Mouse (Mus musculus) forebrain, embryonic 11.5 days (tissue): ENCODE data around the gene Grm8. TPM values are rescaled to one million over a fixed set of nuclear protein-coding genes. Genes with fewer than 3 reads are reported as not detected.

Experiments
- ATAC-seq: fragments of 200-750 bp; cut with Nextera tagmentation; replicated peaks from 2 replicates; pipeline ENCODE4 v1.8.0; 2017; ENCODE audit warnings: moderate TSS enrichment; ENCODE audit not compliant: low FRiP score
- DNase-seq: peaks from one replicate; pipeline ENCODE4 v3.0.0-alpha.2; 2017; ENCODE audit warnings: low spot score
- H3K27ac ChIP-seq: fragments of 300-500 bp; sonication (generic); 2 replicates; pipeline ENCODE4 v1.5.1; 2014; ENCODE audit warnings: low read depth, low read length
- H3K27me3 ChIP-seq: fragments of 300-500 bp; sonication (generic); 2 replicates; pipeline ENCODE4 v1.6.1; 2014; ENCODE audit warnings: mild to moderate bottlenecking, low read length, mixed read lengths; ENCODE audit not compliant: control insufficient read depth, insufficient read depth
- H3K36me3 ChIP-seq: fragments of 300-500 bp; sonication (generic); 2 replicates; pipeline ENCODE4 v1.6.1; 2014; ENCODE audit warnings: mild to moderate bottlenecking, low read length, moderate library complexity, mixed read lengths; ENCODE audit not compliant: control insufficient read depth, insufficient read depth
- H3K4me1 ChIP-seq: fragments of 300-500 bp; sonication (generic); replicated peaks from 2 replicates; pipeline ENCODE4 v1.6.1; 2014; ENCODE audit warnings: low read length, mixed read lengths; ENCODE audit not compliant: control insufficient read depth, insufficient read depth
- H3K4me2 ChIP-seq: fragments of 300-500 bp; sonication (generic); 2 replicates; pipeline ENCODE4 v1.6.1; 2014; ENCODE audit warnings: low read depth, mild to moderate bottlenecking, low read length, moderate library complexity, mixed read lengths; ENCODE audit not compliant: severe bottlenecking
- H3K4me3 ChIP-seq: fragments of 300-500 bp; sonication (generic); 2 replicates; pipeline ENCODE4 v1.5.1; 2014; ENCODE audit warnings: low read depth, low read length
- H3K9ac ChIP-seq: fragments of 300-500 bp; sonication (generic); 2 replicates; pipeline ENCODE4 v1.6.1; 2014; ENCODE audit warnings: low read length
- H3K9me3 ChIP-seq: fragments of 300-500 bp; sonication (generic); 2 replicates; pipeline ENCODE4 v1.6.1; 2016; ENCODE audit warnings: low read length, mixed read lengths; ENCODE audit not compliant: control insufficient read depth
- WGBS: fragments of 180-500 bp; shearing (Covaris S2); extraction: QIAGEN DNeasy Blood & Tissue Kit; methylation state at CpG from one replicate; pipeline ENCODE4 v1.1.7; 2014; 5-methylcytosine and 5-hydroxymethylcytosine counted together
- polyA plus RNA-seq: library from polyadenylated mRNA; unstranded; fragments of >200 nt; fragmentation: Nextera tagmentation; extraction: Ambion mirVana; gene quantifications from 2 replicates; pipeline ENCODE4 v1.2.1, GENCODE M21; 2014

Gene Grm8
- polyA plus RNA-seq, 1 experiment from 2014 or later: 1.4 TPM

- no peak overlapping the region for H3K4me3 ChIP-seq
- no peak overlapping the region for H3K4me2 ChIP-seq
- 88% methylated on average over 2 of the region's 2 CpGs for WGBS
- no peaks in the 10 kb centered on the region for H3K4me1 ChIP-seq
- no peaks in the 10 kb centered on the region for H3K27me3 ChIP-seq
- H3K9ac ChIP-seq: no peak overlapping the region
- ATAC-seq (no peak), DNase-seq (no peak)
- no peak overlapping the region for H3K27ac ChIP-seq
- no peaks in the 10 kb centered on the region for H3K9me3 ChIP-seq
- H3K36me3 ChIP-seq: no peaks in the 10 kb centered on the region
Observed at GRCm38 (mm10) chr6:27997250-27997649, 137.7 kb downstream of the Grm8 start.

GRCm38 (mm10) chr6:27991241-27991640, 143.7 kb downstream of the Grm8 start:
- H3K4me2 ChIP-seq: no peak overlapping the region
- no peak overlapping the region for H3K9ac ChIP-seq
- H3K27me3 ChIP-seq: no peaks in the 10 kb centered on the region
- WGBS: 63% methylated on average over 4 of the region's 4 CpGs
- no peaks in the 10 kb centered on the region for H3K4me1 ChIP-seq
- no peak overlapping the region for H3K4me3 ChIP-seq
- no peak overlapping the region for H3K27ac ChIP-seq
- no peaks in the 10 kb centered on the region for H3K9me3 ChIP-seq
- ATAC-seq (no peak), DNase-seq (no peak)
- H3K36me3 ChIP-seq: no peaks in the 10 kb centered on the region

- H3K4me2 ChIP-seq: no peak overlapping the region
- H3K9ac ChIP-seq: no peak overlapping the region
- H3K4me1 ChIP-seq: no peaks in the 10 kb centered on the region
- H3K4me3 ChIP-seq: no peak overlapping the region
- ATAC-seq (peak; percentile 61; the same call in 1 of the 2 replicates), DNase-seq (no peak)
- 74% methylated on average over 3 of the region's 3 CpGs for WGBS
- no peaks in the 10 kb centered on the region for H3K27me3 ChIP-seq
- H3K9me3 ChIP-seq: no peaks in the 10 kb centered on the region
- H3K36me3 ChIP-seq: no peaks in the 10 kb centered on the region
- H3K27ac ChIP-seq: no peak overlapping the region
Observed at GRCm38 (mm10) chr6:27982598-27982997, 152.4 kb downstream of the Grm8 start.

GRCm38 (mm10) chr6:27982021-27982420, 153.0 kb downstream of the Grm8 start:
- no peaks in the 10 kb centered on the region for H3K27me3 ChIP-seq
- no peaks in the 10 kb centered on the region for H3K36me3 ChIP-seq
- H3K9me3 ChIP-seq: no peaks in the 10 kb centered on the region
- ATAC-seq: no peak
- H3K27ac ChIP-seq: no peak overlapping the region
- no peak for DNase-seq
- WGBS: 45% methylated on average over 1 of the region's 1 CpGs
- H3K9ac ChIP-seq: no peak overlapping the region
- no peak overlapping the region for H3K4me2 ChIP-seq
- H3K4me3 ChIP-seq: no peak overlapping the region
- no peaks in the 10 kb centered on the region for H3K4me1 ChIP-seq

- ATAC-seq (no peak), DNase-seq (no peak)
- Histone ChIP-seq H3K4me3 (no peak overlapping the region), H3K36me3 (no peaks in the 10 kb centered on the region), H3K27ac (no peak overlapping the region), H3K4me2 (no peak overlapping the region), H3K27me3 (no peaks in the 10 kb centered on the region), H3K9ac (no peak overlapping the region), H3K4me1 (no peaks in the 10 kb centered on the region), H3K9me3 (no peaks in the 10 kb centered on the region)
- 96% methylated on average over 5 of the region's 5 CpGs for WGBS
Observed at GRCm38 (mm10) chr6:27977361-27977760, 157.6 kb downstream of the Grm8 start.

- H3K4me2 ChIP-seq: no peak overlapping the region
- no peaks in the 10 kb centered on the region for H3K27me3 ChIP-seq
- H3K9ac ChIP-seq: no peak overlapping the region
- H3K9me3 ChIP-seq: no peaks in the 10 kb centered on the region
- H3K4me1 ChIP-seq: no peaks in the 10 kb centered on the region
- DNase-seq (no peak), ATAC-seq (no peak)
- 84% methylated on average over 2 of the region's 2 CpGs for WGBS
- no peak overlapping the region for H3K4me3 ChIP-seq
- no peaks in the 10 kb centered on the region for H3K36me3 ChIP-seq
- H3K27ac ChIP-seq: no peak overlapping the region
Observed at GRCm38 (mm10) chr6:27968859-27969258, 166.1 kb downstream of the Grm8 start.

- no peaks in the 10 kb centered on the region for H3K27me3 ChIP-seq
- WGBS: 86% methylated on average over 3 of the region's 3 CpGs
- H3K4me1 ChIP-seq: no peaks in the 10 kb centered on the region
- H3K27ac ChIP-seq: no peak overlapping the region
- no peak for ATAC-seq
- no peak for DNase-seq
- H3K36me3 ChIP-seq: no peaks in the 10 kb centered on the region
- H3K4me2 ChIP-seq: no peak overlapping the region
- H3K9ac ChIP-seq: no peak overlapping the region
- no peak overlapping the region for H3K4me3 ChIP-seq
- H3K9me3 ChIP-seq: no peaks in the 10 kb centered on the region
Observed at GRCm38 (mm10) chr6:27967037-27967436, 167.9 kb downstream of the Grm8 start.

- WGBS: 65% methylated on average over 2 of the region's 2 CpGs
- Histone ChIP-seq H3K4me3 (no peak overlapping the region), H3K9ac (no peak overlapping the region), H3K9me3 (no peaks in the 10 kb centered on the region), H3K4me1 (no peaks in the 10 kb centered on the region), H3K36me3 (no peaks in the 10 kb centered on the region), H3K27ac (no peak overlapping the region), H3K4me2 (no peak overlapping the region), H3K27me3 (no peaks in the 10 kb centered on the region)
- no peak for ATAC-seq
- DNase-seq: no peak
Observed at GRCm38 (mm10) chr6:27965237-27965636, 169.7 kb downstream of the Grm8 start.

- no peak for ATAC-seq
- no peaks in the 10 kb centered on the region for H3K4me1 ChIP-seq
- H3K36me3 ChIP-seq: no peaks in the 10 kb centered on the region
- WGBS: 68% methylated on average over 1 of the region's 1 CpGs
- H3K27ac ChIP-seq: no peak overlapping the region
- H3K4me3 ChIP-seq: no peak overlapping the region
- no peaks in the 10 kb centered on the region for H3K9me3 ChIP-seq
- no peak overlapping the region for H3K9ac ChIP-seq
- no peak overlapping the region for H3K4me2 ChIP-seq
- H3K27me3 ChIP-seq: no peaks in the 10 kb centered on the region
- DNase-seq: no peak
Observed at GRCm38 (mm10) chr6:27963887-27964286, 171.1 kb downstream of the Grm8 start.
